Mouse (Mus musculus) midbrain, embryonic 13.5 days (tissue): ENCODE data around the gene Slc2a5. TPM values are rescaled to one million over a fixed set of nuclear protein-coding genes. Genes with fewer than 3 reads are reported as not detected.

Experiments used
- ATAC-seq: fragments of 200-750 bp; cut with Nextera tagmentation; 2 replicates; pipeline ENCODE4 v1.8.0; 2017; ENCODE audit warnings: mild to moderate bottlenecking, moderate TSS enrichment, moderate library complexity
- H3K27ac ChIP-seq: fragments of 300-500 bp; sonication (generic); 2 replicates; pipeline ENCODE4 v1.5.1; 2015; ENCODE audit warnings: inconsistent platforms, mild to moderate bottlenecking, moderate library complexity
- H3K27me3 ChIP-seq: fragments of 300-500 bp; sonication (generic); 2 replicates; pipeline ENCODE4 v1.6.1; 2015; ENCODE audit warnings: mild to moderate bottlenecking, inconsistent platforms
- H3K36me3 ChIP-seq: fragments of 300-500 bp; sonication (generic); 2 replicates; pipeline ENCODE4 v1.6.1; 2015; ENCODE audit warnings: mild to moderate bottlenecking, inconsistent platforms
- H3K4me1 ChIP-seq: fragments of 300-500 bp; sonication (generic); replicated peaks from 2 replicates; pipeline ENCODE4 v1.6.1; 2015; ENCODE audit warnings: inconsistent platforms
- H3K4me2 ChIP-seq: fragments of 300-500 bp; sonication (generic); replicated peaks from 2 replicates; pipeline ENCODE4 v1.6.1; 2015; ENCODE audit warnings: moderate library complexity, mild to moderate bottlenecking, inconsistent platforms
- H3K4me3 ChIP-seq: fragments of 300-500 bp; sonication (generic); replicated peaks from 2 replicates; pipeline ENCODE4 v1.5.1; 2015; ENCODE audit warnings: mild to moderate bottlenecking, inconsistent platforms
- H3K9ac ChIP-seq: fragments of 300-500 bp; sonication (generic); replicated peaks from 2 replicates; pipeline ENCODE4 v1.6.1; 2015; ENCODE audit warnings: mild to moderate bottlenecking, inconsistent platforms
- H3K9me3 ChIP-seq: fragments of 300-500 bp; sonication (generic); 2 replicates; pipeline ENCODE4 v1.6.1; 2016; ENCODE audit warnings: mild to moderate bottlenecking, inconsistent platforms
- WGBS: fragments of 180-500 bp; shearing (Covaris S2); methylation state at CpG from one replicate; pipeline ENCODE4 v1.1.7; 2015; 5-methylcytosine and 5-hydroxymethylcytosine counted together
- polyA plus RNA-seq: library from polyadenylated mRNA; unstranded; fragments of >200 nt; fragmentation: Nextera tagmentation; extraction: Ambion mirVana; gene quantifications from 2 replicates; pipeline ENCODE4 v1.2.1, GENCODE M21; 2015

The Slc2a5 gene
- polyA plus RNA-seq, 1 experiment from 2014 or later, result 1.7 TPM

DNA sequence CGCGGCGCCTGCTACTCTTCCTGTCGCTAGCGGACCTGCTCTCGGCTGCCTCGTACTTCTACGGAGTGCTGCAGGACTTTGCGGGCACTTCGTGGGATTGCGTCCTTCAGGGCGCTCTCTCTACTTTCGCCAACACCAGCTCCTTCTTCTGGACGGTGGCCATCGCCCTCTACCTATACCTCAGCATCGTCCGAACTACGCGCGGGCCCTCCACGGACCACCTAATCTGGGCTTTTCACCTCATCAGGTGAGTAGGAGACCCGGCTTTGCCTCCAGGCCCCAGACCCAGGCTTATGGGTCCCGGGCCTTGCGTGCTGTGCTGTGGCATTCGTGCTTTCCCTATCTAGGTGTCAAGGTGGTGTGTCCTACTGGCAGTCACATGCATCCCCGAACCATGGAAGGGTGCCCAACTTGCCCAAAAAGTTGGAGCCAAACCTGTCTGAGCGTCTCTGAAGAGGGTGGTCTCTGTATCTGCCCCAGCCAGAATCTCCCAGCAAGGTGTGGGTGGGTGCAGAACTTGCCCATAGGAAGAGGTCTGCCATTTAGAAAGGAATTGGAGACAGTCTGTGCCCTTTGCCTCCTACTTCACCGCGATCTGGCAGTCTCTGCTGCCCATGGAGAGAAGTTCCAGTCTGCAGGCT is 31.1 kb upstream of the Slc2a5 start:
- H3K27ac ChIP-seq, result no peak overlapping the region
- H3K4me2 ChIP-seq, result peak overlapping the region; percentile 98
- peaks cover 47% of the 10 kb centered on the region for H3K27me3 ChIP-seq
- H3K36me3 ChIP-seq, result no peaks in the 10 kb centered on the region
- peak overlapping the region; percentile 62 for H3K9ac ChIP-seq
- 16% methylated on average over 29 of the region's 29 CpGs for WGBS
- H3K4me3 ChIP-seq, result peak overlapping the region; percentile 56
- ATAC-seq, result 0 out of 2 replicates have a peak, but pooled peaks have one; percentile 5
- peaks cover 15% of the 10 kb centered on the region for H3K4me1 ChIP-seq
- H3K9me3 ChIP-seq, result 0 out of 2 replicates have a peak, but pooled peaks cover 3% of the 10 kb centered on the region

DNA sequence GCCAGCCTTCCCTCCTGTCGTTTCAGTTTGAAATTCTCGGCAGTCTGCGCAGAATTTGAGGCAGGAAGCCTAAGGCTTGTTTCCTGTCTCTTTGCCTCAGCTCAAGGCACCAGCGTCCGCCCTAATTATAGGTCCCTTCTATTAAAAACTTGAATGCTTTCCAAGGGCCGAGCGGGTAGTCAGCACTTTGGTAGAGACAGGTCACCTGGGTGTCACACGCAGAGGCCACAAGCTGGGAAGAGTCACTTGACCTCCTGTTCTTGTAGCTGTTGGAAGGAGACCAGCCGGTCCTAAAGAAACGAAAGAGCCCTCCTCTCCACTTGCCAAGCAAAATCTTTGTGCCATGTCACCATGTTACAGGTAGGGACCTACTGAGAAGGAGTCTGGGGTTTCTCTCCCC is 30.0 kb upstream of the Slc2a5 start:
- no peak overlapping the region for H3K4me2 ChIP-seq
- peaks cover 21% of the 10 kb centered on the region for H3K4me1 ChIP-seq
- ATAC-seq, result no peak
- H3K27ac ChIP-seq, result no peak overlapping the region
- H3K9ac ChIP-seq, result no peak overlapping the region
- H3K36me3 ChIP-seq, result no peaks in the 10 kb centered on the region
- 82% methylated on average over 10 of the region's 10 CpGs for WGBS
- no peak overlapping the region for H3K4me3 ChIP-seq
- peaks cover 47% of the 10 kb centered on the region for H3K27me3 ChIP-seq
- 0 out of 2 replicates have a peak, but pooled peaks cover 3% of the 10 kb centered on the region for H3K9me3 ChIP-seq

DNA sequence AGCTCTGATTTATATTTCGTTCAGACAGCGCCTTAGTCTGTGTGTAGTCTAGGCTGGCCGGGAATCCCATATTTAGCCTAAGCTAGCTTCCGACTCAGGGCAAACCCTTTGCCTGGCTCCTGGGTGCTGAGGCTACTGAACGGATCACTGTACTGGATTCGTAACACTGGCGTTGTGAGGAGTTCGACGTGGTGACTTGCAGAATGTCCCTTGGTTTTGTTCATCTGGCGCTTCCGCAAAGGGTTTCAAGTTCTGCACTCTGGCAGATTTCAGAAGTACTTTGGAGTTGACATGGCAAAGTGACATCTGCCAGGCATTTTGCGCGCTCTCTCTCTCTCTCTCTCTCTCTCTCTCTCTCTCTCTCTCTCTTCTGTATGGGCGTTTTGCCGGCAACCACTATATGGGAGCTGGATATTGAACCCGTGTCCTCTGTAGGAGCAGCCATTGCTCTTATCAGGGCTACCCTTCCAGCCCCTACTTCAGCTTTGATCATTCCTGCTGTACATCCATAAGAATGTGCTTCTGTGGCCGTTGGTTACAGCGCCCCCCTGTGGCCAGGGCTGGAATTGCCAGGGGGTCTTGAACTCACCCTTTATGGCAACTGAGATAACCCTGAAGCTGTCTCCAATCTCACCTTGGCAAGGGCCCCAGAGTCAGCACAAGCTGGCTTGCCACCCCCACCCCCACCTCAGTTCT is 27.0 kb upstream of the Slc2a5 start:
- Histone ChIP-seq H3K27me3 (peaks cover 56% of the 10 kb centered on the region), H3K9ac (no peak overlapping the region), H3K36me3 (no peaks in the 10 kb centered on the region), H3K4me3 (no peak overlapping the region), H3K27ac (no peak overlapping the region), H3K4me2 (no peak overlapping the region), H3K4me1 (peaks cover 27% of the 10 kb centered on the region), H3K9me3 (no peaks in the 10 kb centered on the region)
- no peak for ATAC-seq
- 85% methylated on average over 18 of the region's 18 CpGs for WGBS

DNA sequence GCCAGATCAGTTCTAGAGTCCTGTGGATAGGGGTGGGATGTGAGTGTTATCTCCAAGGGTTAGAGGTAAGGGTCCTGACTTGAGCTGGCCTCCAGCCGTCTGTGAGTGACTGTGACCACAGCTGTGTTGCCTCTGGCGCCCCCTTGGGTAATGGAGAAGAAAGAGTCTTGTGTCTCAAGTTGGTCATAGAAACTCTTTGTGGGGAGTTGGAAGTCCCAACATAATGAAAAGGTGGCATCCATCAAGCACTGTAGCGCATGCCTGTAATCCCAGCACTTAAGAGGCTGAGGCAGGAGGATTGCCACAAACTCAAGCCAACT is 26.5 kb upstream of the Slc2a5 start:
- H3K4me1 ChIP-seq, result peaks cover 22% of the 10 kb centered on the region
- no peaks in the 10 kb centered on the region for H3K36me3 ChIP-seq
- no peak overlapping the region for H3K27ac ChIP-seq
- no peak overlapping the region for H3K4me2 ChIP-seq
- no peaks in the 10 kb centered on the region for H3K9me3 ChIP-seq
- peaks cover 54% of the 10 kb centered on the region for H3K27me3 ChIP-seq
- no peak overlapping the region for H3K9ac ChIP-seq
- no peak for ATAC-seq
- 67% methylated on average over 3 of the region's 3 CpGs for WGBS
- H3K4me3 ChIP-seq, result no peak overlapping the region

DNA sequence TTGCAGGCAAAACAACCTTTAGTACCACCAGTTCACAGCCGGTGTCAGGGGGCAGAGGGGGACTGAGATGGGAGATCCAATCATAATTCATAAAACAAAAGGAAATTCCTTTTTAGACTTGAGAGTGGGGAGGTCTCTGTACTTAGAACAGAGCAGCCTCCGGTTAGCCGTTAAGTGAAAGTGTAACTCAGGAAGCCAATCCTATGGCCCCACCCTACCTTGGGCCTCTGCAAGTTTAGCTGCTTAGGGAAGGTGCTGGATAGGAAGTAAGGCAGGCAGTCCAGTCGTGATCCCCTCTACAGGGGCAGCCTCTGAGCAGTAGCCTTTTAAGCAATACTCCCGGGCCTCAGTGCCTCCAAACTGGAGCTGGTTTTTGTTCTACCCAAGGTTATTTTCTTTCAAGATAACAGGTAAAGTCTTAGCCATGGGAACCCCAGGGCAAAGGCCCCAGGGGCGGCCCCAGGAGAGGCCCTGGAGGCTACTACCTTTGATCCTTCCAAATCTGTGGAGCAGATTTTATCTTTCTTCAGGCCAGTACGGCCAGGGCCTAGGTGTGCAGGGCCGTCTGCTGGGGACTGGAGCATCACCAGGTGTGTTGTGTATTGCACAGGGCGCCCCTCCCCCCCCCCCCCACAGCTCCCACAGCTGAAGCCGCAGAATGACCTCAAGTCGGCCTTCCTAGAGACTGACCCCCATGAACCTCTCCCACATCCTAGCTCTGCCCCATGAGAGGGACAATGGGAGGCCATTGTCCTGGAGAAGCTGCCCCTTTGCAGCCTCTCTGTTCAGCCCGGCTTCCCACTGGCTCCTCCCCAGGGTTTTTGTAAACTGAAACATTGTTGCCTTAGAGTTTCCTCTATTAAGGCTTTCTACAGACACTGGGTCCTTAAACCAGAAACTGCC is 25.3 kb upstream of the Slc2a5 start:
- no peak for ATAC-seq
- 32% methylated on average over 11 of the region's 12 CpGs for WGBS
- Histone ChIP-seq H3K9ac (no peak overlapping the region), H3K9me3 (no peaks in the 10 kb centered on the region), H3K27me3 (peaks cover 50% of the 10 kb centered on the region), H3K4me1 (peaks cover 15% of the 10 kb centered on the region), H3K4me2 (no peak overlapping the region), H3K36me3 (no peaks in the 10 kb centered on the region), H3K27ac (no peak overlapping the region), H3K4me3 (no peak overlapping the region)

DNA sequence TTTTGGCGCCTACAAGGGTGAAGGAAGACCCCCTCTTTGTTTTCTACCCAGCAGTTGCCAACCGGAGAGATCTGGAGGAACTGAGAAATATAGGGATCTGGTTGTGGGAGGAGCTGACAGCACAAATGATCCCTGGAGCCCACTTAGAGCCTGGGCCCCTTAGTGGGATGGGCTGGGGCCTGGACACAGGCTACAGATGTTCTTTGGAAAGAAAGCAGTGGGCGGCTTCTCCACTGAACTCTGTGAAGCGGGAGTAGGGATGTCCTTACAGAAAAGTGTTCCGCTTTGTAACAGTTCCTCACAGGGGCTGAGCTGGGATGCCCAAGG is 24.7 kb upstream of the Slc2a5 start:
- Histone ChIP-seq H3K4me3 (no peak overlapping the region), H3K36me3 (no peaks in the 10 kb centered on the region), H3K9me3 (no peaks in the 10 kb centered on the region), H3K9ac (no peak overlapping the region), H3K27me3 (peaks cover 45% of the 10 kb centered on the region), H3K27ac (no peak overlapping the region), H3K4me1 (peaks cover 15% of the 10 kb centered on the region), H3K4me2 (no peak overlapping the region)
- ATAC-seq, result no peak
- WGBS, result 16% methylated on average over 5 of the region's 5 CpGs

DNA sequence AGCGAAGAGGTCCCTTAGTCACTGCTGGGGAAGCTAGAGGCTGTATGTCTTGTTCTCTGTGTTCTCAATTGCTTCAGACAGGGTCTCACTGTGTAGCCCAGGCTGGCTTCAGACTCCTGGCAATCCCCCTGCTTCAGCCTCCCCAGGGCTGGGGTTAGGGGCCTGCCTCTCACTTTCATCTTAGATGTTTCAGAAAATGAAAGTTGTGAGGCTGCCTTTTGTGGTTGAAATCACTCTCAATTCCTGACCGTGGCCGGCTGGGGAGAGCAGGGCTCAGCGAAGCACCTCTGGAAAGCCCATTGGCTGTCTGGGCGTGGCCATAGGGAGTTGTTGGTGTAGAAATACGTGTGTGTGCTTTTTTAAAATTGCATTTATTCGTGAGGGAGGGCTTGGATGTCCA is 22.8 kb upstream of the Slc2a5 start:
- Histone ChIP-seq H3K36me3 (no peaks in the 10 kb centered on the region), H3K9ac (no peak overlapping the region), H3K27me3 (peaks cover 43% of the 10 kb centered on the region), H3K27ac (no peak overlapping the region), H3K4me1 (peaks cover 15% of the 10 kb centered on the region), H3K4me2 (no peak overlapping the region), H3K9me3 (no peaks in the 10 kb centered on the region), H3K4me3 (no peak overlapping the region)
- 74% methylated on average over 7 of the region's 7 CpGs for WGBS
- no peak for ATAC-seq

DNA sequence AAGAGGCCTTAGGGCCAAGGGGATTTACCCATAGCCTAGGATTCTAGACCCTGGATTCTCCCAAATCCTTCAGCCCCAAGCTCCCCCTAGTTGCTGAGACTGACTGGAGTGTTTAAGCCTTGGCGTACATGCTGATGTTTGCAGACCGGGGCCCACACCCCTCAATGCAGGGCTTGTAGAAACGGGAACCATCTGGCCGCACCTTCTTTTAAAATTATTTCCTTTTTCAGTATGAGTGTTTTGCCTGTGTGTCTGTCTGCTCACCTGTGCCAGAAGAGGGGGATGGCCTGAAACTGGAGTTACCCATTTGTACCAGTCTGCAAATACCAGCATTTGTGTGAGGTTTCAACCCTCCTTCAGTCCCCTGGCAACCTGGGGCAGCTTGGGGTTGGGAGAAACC is 21.2 kb upstream of the Slc2a5 start:
- no peak overlapping the region for H3K4me2 ChIP-seq
- no peak overlapping the region for H3K4me3 ChIP-seq
- H3K4me1 ChIP-seq, result peaks cover 15% of the 10 kb centered on the region
- 87% methylated on average over 4 of the region's 4 CpGs for WGBS
- no peaks in the 10 kb centered on the region for H3K9me3 ChIP-seq
- H3K27me3 ChIP-seq, result peaks cover 36% of the 10 kb centered on the region
- no peak for ATAC-seq
- no peak overlapping the region for H3K27ac ChIP-seq
- no peaks in the 10 kb centered on the region for H3K36me3 ChIP-seq
- no peak overlapping the region for H3K9ac ChIP-seq

DNA sequence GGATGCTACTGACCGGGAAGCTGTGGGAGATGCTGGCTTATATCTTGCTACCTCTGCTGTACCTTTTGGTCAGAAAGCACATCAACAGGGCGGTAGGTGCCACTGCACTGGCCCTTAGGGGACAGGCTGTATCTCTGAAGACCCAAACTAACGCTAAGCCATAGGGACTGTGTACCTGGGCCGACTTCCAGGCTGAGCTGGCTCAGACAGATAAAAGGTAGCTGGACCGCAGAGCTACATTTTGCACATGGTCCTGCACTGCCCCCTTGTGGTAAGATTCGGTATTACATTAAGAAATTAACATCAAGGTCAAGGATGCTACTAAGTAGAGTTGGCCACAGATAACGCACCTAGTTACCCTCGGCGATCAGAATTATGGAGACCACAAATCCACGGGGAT is 20.2 kb upstream of the Slc2a5 start:
- Histone ChIP-seq H3K4me1 (peaks cover 11% of the 10 kb centered on the region), H3K9ac (no peak overlapping the region), H3K9me3 (no peaks in the 10 kb centered on the region), H3K27ac (no peak overlapping the region), H3K36me3 (no peaks in the 10 kb centered on the region), H3K4me3 (no peak overlapping the region), H3K27me3 (peaks cover 36% of the 10 kb centered on the region), H3K4me2 (no peak overlapping the region)
- 20% methylated on average over 10 of the region's 10 CpGs for WGBS
- ATAC-seq, result peak; percentile 83

DNA sequence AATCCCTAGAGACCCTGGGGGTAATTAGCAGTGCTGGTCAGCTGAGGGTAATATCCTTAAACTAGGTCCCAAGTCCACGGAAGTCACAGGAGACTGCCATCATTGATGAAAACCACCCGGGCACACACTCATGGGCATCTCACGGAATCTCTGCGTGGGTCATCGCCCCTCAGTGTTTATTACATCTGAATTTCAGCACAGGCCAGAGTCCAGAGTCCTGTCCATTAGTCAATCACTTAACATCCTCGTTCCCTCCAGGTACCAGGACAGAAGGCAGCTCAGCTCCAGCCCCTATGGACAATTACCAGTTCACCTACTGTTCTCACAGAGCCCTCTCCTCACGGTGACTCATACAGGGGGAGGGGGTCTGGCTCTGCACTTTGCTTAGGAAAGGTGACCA is 16.3 kb upstream of the Slc2a5 start:
- Histone ChIP-seq H3K27me3 (peaks cover 24% of the 10 kb centered on the region), H3K4me1 (no peaks in the 10 kb centered on the region), H3K9ac (no peak overlapping the region), H3K9me3 (no peaks in the 10 kb centered on the region), H3K36me3 (no peaks in the 10 kb centered on the region), H3K4me2 (no peak overlapping the region), H3K4me3 (no peak overlapping the region), H3K27ac (no peak overlapping the region)
- no peak for ATAC-seq
- WGBS, result 87% methylated on average over 7 of the region's 7 CpGs

DNA sequence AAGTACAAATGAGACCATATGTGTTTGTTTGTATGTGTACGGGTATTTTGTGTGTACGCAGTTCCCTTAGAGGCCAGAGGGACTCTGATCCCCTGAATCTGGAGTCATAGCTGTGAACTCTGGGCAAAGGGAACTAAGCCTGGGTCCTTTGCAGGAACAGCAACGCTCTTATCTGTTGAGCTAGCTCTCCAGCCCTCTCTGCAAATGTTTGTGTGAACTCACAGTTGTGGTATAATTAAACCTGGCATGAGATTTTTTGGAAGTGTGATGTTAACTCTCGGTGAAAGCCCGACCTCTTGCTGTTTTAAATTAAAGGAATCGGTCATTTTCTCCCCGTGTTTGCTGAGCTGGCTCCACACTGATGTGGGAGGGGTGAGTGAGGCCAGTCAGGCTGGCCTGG is 13.4 kb upstream of the Slc2a5 start:
- Histone ChIP-seq H3K4me2 (no peak overlapping the region), H3K36me3 (no peaks in the 10 kb centered on the region), H3K4me3 (no peak overlapping the region), H3K27me3 (peaks cover 5% of the 10 kb centered on the region; the same call in 1 of the 2 replicates), H3K27ac (no peak overlapping the region), H3K4me1 (no peaks in the 10 kb centered on the region), H3K9ac (no peak overlapping the region), H3K9me3 (no peaks in the 10 kb centered on the region)
- ATAC-seq, result no peak
- 72% methylated on average over 7 of the region's 7 CpGs for WGBS

DNA sequence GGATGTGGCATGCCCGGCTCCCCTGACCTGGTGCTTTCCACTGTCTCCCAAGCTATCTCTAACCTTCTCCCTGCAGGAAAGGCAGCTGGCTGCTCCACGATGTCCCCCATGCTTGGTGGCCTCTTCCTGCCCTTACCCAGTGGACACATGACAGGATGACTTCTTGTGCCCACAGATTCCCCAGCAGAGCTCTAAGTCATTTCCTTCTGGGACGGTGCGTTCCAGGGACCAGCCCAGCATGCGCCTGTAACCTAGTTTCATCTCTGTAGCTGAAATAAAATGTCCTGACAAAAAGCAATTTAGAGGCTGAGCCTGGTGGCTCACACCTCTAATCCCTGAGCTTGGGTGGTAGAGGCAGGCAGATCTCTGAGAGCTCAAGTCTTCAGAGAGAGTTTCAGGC is 12.4 kb upstream of the Slc2a5 start:
- Histone ChIP-seq H3K9ac (no peak overlapping the region), H3K4me3 (no peak overlapping the region), H3K27me3 (no peaks in the 10 kb centered on the region), H3K4me2 (no peak overlapping the region), H3K4me1 (no peaks in the 10 kb centered on the region), H3K9me3 (no peaks in the 10 kb centered on the region), H3K27ac (no peak overlapping the region), H3K36me3 (no peaks in the 10 kb centered on the region)
- no peak for ATAC-seq
- whole genome bisulfite sequencing, result 84% methylated on average over 5 of the region's 5 CpGs
